Mouse (Mus musculus) embryonic fibroblast, embryonic 13.5 days (primary cell): ENCODE measurements at regions not wholly inside any gene's neighbourhood (a gene's known extent, or its start where the extent isn't known, plus 50 kb on each side); places are given as distances from the start of the nearest gene placed in this dataset.

Experiments
- CTCF ChIP-seq: IDR thresholded peaks from 2 replicates; pipeline ENCODE4 v1.5.1; 2011; ENCODE audit warnings: mild to moderate bottlenecking, control low read depth, low read length, moderate library complexity, borderline replicate concordance; ENCODE audit not compliant: insufficient read depth
- POLR2A ChIP-seq: IDR thresholded peaks from 2 replicates; pipeline ENCODE4 v1.6.1; 2011; ENCODE audit warnings: low read depth, mild to moderate bottlenecking, control low read depth, low read length, moderate library complexity

DNA sequence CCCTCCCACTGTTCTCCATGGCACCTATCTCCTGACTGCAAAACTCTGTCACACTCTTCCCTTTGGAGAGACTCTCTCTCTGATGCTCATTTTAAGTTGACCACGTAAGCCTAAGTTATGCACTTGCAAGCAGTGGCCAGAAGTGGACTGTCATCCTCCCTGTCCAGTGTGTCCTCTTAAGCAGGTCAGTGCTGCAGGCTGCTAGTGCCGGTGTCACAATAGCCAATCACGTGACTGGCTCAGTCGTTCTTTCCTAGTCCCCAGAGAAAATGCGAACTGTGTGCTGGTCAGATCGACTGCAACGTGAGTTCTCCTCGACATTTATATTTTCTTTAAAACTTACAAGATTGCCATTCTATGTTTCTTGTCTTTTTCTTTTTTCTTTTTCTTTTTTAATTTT is 84.6 kb upstream of the Pced1b start:
- TF ChIP-seq CTCF = no peak
- TF ChIP-seq POLR2A = no peak
